Mouse (Mus musculus) olfactory bulb, adult 2 months (tissue): ENCODE measurements around the gene Galnt6.

ENCODE experiments used
- CTCF ChIP-seq: fragments of 200-500 bp; IDR thresholded peaks from 2 replicates; pipeline ENCODE4 v1.5.1; 2012; ENCODE audit warnings: low read depth, mild to moderate bottlenecking, low read length, moderate library complexity; ENCODE audit not compliant: insufficient read depth
- POLR2A ChIP-seq: fragments of 200-500 bp; IDR thresholded peaks from 2 replicates; pipeline ENCODE4 v1.6.1; 2012; ENCODE audit warnings: mild to moderate bottlenecking, low read depth, low read length, moderate library complexity; ENCODE audit not compliant: insufficient read depth

GRCm38 (mm10) chr15:100722026-100722425 lies 7.2 kb downstream of the Galnt6 start:
- no peak for TF ChIP-seq POLR2A
- TF ChIP-seq CTCF = no peak
